Mouse (Mus musculus): ENCODE measurements at regions not wholly inside any gene's neighbourhood (a gene's known extent, or its start where the extent isn't known, plus 50 kb on each side); places are given as distances from the start of the nearest gene placed in this dataset.

DNA sequence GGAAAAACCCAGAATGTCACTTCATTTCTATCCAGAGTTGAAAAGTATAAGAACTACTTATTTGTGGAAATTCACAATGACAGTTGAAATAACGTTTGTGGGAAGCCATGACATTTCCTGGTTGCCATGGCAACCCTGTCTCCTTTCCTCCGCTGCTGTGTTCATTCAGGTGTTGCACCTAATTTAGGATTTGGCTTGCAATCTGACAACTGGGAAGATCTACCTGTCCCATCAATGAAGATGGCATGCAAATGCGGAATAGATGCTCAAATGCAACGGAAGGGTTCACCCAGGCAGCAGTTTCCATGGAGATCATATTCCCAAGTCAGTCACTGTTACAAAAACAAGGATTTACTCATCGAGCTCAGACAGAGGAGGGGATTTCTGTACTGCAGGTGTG lies 170.7 kb downstream of the Rpap3 start:
- no peak for TF ChIP-seq CTCF (IDR thresholded peaks at IDR 0.05; ENCODE audit: low read depth, low read length)
- no peak for TF ChIP-seq TAL1 (conservative IDR thresholded peaks at IDR 0.05; ENCODE audit: low read depth, low read length)
